Mouse (Mus musculus): ENCODE measurements around the gene Iqcf1.

Iqcf1 gene

GRCm38 (mm10) chr9:106499667-106500066 is at the start of gene Iqcf1:
Iqcf1 (plus strand) TSS chr9:106499967.
- in situ Hi-C loops (cut with MboI), result no loop called here

- in situ Hi-C loops (cut with MboI), result no loop called here
Observed at GRCm38 (mm10) chr9:106450661-106451060, 49.1 kb upstream of the Iqcf1 start.

- in situ Hi-C loops (cut with MboI), result no loop called here
Observed at GRCm38 (mm10) chr9:106451298-106451697, 48.5 kb upstream of the Iqcf1 start.

DNA sequence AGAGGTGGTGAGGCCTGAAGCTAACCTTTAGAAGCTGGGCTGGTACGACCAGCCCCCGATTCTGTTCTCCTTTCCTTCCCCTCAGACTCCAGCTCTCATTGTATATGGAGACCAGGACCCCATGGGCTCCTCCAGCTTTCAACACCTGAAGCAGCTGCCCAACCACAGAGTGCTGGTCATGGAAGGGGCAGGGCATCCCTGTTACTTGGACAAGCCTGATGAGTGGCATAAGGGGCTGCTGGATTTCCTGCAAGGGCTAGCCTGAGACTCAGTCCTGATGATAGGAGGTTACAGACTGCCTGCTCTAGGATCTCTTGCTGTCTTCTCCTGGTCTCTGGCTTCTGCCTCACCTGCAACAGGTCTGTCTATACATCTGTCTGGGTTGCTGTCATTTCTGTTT is 47.9 kb upstream of the Iqcf1 start:
- in situ Hi-C loops (cut with MboI), result no loop called here

- in situ Hi-C loops (cut with MboI), result no loop called here
Observed at GRCm38 (mm10) chr9:106452351-106452750, 47.4 kb upstream of the Iqcf1 start.

- in situ Hi-C loops (cut with MboI), result no loop called here
Observed at GRCm38 (mm10) chr9:106452821-106453220, 46.9 kb upstream of the Iqcf1 start.

DNA sequence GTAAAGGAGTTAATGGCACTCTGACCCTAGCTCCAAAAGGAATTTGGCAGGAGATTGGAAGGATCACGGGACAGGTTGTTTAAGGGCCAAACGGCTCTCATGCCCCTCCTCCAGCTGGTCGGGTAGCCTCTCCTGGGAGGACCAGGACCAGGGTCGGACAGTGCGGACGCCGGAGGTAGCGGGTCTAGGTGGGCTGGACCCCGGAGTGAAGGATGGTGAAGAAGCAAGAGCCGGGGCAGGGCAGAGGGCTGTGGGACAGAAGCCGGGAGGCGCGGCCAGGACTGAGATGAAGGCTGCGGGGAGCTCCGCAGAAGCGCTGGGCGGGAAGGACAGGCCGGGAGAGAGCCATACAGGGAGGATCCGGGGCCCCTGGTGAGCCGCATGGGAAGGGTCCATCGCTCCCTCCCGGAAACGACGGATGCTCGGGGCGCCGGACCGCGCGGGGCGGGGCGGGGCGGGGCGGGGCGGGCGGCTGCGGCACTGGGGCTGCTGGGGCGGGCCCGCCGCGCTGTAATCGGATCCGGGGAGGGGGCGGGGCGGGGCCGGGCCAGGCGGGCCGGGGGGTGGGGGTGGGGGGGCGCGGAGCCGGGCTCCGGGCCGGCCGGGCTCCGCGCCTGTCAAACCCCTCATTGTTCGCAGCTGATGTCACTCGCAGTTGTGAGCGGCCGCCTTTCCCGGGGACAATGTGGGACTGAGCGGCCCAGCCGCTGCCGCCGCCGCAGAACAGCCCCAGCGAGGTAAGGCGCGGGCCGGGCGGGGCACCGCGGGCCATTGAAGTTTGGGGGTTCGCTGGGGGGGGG is 46.3 kb upstream of the Iqcf1 start, which contains the start of gene Pcbp4:
Gene Pcbp4 (plus strand): TSS at position 21 of the 800 bp plus-strand sequence.
- in situ Hi-C loops (cut with MboI), result no loop called here

DNA sequence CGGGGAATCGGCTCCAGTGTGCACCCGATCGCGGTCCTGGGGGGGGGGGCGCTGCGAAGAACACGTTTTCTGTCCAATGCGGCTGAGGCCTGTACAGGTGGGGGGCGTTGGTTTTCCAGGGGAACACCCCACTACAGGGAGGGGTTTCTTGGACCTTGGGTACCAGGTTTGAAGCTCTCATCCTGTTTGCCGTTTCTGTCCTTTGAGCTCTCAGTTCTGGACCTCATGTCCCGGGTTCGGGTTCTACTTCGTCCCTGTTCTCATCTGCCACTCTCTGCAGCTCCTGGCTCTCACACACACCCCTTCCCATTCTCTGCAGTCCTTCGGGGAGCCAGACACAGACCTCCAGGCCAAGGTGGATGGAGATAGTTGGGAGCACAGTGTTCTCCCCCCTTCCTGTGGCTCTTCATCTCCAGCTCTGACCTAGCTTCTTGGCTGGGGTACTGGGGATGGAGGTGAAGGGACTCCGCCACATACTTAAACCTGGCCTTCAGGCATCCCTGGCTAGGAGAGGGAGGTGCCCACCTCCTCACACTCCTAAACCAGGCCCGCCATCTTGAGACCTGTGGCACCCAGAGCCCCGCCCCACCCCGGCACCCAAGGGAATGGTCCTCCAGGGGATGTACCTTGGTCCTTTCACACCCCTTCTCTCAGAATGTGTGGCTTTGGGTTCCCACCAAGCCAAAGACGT is 45.6 kb upstream of the Iqcf1 start:
- in situ Hi-C loops (cut with MboI), result no loop called here

DNA sequence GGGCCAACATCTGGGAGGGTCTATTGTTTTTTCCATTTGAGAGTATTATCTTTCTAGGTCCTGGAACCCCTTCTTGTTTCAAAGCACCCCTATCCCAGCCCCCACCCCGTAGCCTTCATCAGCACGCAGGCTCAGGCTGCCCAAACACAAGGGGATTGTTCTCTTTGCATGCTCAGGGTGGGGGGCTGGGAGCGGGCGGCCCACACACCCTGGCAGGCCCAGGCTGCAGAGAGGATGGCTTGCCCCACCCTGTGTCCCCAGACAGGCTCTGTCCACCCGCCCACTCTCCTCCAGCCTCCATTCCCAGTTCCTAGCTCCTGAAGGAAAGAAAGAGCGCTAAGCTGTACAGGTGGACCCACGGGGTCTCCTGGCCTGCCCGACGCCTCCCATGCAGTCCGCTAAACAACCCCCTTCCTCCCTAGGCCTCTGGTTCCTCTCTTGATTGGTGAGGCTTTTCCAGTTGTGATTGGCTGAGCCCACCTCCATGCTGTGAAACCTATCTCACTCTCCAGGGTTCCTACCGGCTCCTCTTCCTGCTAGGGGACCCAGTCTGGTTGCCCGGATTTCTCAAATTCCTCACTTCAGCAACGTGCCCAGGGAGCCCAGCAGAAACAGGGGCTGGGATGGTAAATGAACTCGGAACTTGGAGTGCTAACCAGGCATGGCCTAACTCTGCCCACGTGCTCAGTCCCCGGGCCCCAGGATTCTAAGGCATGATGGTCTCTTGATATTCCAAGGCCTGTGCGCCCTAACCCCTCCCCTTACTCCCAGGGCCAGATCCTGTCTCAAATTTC is 44.7 kb upstream of the Iqcf1 start:
- in situ Hi-C loops (cut with MboI), result no loop called here

DNA sequence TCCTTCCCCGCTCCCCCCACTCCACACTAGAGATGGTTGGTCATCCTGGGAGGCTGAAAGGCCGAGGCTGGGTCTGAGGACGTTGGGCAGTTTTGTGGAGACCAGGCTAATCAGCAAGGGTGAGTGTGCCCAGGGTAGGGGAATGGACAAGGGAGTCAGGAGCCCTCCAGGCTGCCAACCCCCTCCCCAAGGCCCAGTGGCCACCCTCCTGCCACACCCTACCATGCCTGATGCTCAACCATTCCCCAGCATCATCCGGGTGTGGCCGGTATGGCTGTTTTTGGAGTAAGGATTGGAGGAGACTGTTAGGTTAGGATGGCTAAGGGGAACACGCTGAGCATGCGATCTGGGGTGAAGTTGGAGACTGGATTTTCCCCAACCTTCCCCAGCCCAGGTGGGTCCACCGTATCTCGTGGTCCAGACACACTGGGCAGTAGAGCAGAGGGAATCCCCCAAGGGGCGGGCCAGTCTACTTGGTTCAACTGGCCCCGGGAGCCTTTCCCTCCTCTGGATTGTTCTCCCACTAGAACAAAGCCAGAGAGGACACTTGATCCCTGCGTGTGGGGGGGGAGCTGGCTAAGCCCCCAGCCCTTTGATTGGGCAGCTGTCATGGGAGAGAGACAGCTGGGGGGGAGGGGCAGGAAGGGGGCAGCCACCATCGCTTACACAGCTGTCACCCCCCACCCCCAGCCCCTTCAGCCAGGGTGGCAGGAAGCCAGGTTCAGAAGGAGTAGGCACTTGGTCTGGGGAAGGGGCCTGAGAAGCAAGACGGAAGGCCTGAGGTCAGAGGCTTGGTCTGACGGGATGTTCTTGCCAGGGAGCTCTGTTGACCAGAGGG is 43.2 kb upstream of the Iqcf1 start:
- in situ Hi-C loops (cut with MboI), result no loop called here

GRCm38 (mm10) chr9:106457163-106457559 is 42.6 kb upstream of the Iqcf1 start:
- in situ Hi-C loops (cut with MboI), result no loop called here

DNA sequence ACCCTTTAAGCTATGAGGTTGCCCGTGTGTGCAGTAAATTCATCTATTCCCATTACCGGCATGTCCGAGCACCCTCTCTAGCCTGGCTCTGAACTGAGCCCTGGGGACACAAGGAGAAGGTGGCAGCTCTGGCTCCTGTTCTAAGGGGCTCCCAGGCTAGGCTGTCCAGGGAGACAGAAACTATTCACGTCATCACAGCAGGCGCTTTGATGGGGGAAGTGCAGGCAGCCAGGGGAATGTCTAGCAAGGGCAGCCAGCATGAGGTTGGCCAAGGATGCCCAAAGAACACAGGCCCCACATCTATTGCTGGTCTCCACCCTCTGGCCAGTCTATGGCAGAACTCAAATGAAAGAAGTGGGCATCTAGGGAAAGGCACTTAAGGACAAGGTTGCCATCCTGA is 41.8 kb upstream of the Iqcf1 start:
- in situ Hi-C loops (cut with MboI), result no loop called here

DNA sequence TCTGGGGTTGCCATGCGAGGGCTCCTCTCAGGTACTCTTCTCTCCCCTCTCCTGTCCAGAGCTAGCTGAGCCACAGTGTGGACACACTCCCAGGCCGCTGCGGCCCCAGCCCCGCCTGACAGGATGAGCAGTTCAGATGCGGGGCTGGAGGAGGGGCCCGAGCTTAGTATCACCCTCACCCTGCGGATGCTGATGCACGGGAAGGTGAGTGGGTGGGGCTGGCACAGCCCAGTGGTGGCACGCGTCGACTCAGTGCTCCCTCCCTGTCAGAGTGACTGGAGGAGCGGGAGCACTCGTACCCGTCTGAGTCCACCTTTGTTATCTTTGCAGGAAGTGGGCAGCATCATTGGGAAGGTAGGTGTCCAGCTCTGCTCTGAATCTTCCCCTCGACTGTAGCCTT is 39.8 kb upstream of the Iqcf1 start:
- in situ Hi-C loops (cut with MboI), result no loop called here

DNA sequence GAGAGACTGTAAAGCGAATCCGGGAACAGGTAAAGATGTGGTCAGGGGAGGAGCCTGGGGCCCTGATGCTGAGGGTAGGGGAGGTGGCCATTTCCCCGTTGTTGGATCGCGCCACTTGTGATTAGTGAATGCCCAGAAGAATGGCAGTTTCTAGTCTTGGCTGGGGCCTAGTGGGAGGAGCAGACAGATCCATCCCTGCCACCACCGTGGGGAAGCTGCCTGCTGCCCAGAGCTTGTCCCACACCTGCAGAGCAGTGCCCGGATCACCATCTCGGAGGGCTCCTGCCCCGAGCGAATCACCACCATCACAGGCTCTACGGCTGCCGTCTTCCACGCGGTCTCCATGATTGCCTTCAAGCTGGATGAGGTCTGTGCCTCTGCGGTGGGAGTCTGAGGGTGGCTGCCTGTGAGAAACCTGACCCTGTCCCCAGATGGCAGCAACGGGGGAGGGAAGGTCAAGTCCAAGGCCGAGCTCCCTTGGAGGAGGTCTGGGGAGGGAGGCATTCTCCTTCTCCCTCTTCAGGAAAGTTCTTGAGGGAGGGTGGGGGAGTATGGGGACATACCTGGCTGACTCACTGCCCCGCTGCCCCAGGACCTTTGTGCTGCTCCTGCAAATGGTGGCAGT is 39.3 kb upstream of the Iqcf1 start:
- in situ Hi-C loops (cut with MboI), result no loop called here

GRCm38 (mm10) chr9:106461026-106461415 is 38.7 kb upstream of the Iqcf1 start:
- in situ Hi-C loops (cut with MboI), result no loop called here

- in situ Hi-C loops (cut with MboI), result no loop called here
Observed at GRCm38 (mm10) chr9:106461641-106462429, 37.9 kb upstream of the Iqcf1 start.

GRCm38 (mm10) chr9:106462430-106462800 is 37.4 kb upstream of the Iqcf1 start:
- in situ Hi-C loops (cut with MboI), result no loop called here

DNA sequence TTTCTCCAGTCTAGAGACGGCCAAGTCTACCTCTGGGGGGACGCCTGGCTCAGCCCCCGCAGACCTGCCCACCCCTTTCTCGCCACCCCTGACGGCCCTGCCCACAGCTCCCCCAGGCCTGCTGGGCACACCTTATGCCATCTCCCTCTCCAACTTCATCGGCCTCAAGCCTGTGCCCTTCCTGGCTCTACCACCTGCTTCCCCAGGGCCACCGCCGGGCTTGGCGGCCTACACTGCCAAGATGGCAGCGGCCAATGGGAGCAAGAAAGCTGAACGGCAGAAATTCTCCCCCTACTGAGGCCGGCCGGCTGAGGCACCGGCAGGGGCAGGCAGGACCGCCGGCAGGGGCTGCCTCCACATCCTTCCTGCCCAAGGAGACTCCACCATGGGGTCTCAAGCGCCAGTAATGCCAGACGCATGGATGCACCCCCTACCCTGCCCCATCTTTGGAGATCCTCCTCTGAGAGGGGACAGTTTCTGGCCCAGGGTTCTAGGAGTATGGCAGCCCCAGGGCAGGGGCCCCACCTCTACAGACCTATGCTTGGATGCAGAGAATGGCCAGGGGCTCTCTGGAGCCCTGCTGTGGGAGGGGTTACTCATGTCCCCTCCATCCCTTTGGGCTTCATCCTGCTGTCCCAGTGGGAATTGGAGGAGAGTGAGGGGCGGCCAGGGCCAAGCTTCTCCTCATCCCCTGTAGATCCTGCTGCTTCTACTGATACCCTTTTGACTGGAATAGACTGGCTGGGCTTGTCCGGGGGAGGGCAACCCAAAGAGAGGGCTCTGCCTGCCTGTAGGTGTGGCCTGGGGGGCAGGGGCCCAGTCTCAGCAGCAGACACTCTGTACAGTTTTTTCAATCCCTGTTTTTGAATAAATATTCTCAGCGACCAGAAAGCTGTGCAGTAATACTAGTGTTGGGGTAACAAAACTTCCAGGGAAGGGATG is 36.4 kb upstream of the Iqcf1 start:
- in situ Hi-C loops (cut with MboI), result no loop called here

All from mature B cell (primary cell).